Mouse (Mus musculus) gastrocnemius, postnatal 4 days (tissue): ENCODE results near the gene Tsnax. TPM values are rescaled to one million over a fixed set of nuclear protein-coding genes. Genes with fewer than 3 reads are reported as not detected.

Experiments used
- DNase-seq, 2 experiments: peaks; one replicate each; pipeline ENCODE4 v3.0.0; 2021 to 2022; ENCODE audit warnings: low spot score in 2 of 2, mixed read lengths in 2 of 2
- total RNA-seq, 2 experiments: library from RNA; stranded (reverse); gene quantifications; 2 replicates each; pipeline ENCODE4 v1.2.3; 2021

Tsnax gene
- total RNA-seq, 2 experiments from 2014 or later, result 78.6 to 87.9 TPM

GRCm38 (mm10) chr8:125040587-125041375, 28.0 kb downstream of the Tsnax start:
- no peak for DNase-seq

DNA sequence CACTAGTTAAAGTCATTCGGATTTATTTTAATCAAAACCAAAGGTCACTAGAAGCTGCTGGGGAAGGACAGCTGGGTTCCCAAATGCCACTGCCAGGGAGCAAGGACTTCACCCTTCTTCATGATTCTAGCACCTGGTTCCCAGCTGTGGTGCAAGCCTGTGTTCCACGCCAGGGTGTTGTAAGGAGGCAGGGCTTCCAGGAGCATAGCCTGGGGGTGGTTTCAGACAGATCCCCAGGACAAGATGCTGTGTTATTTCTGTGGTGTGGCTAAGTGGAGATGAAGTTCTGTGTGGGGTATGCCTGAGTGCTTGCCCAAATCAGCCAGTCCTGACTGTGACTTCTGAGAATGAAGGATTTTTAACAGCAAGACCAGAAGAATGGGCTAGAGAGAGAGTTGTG, 28.7 kb downstream of the Tsnax start:
- DNase-seq, result no peak

GRCm38 (mm10) chr8:125043394-125043793, 30.6 kb downstream of the Tsnax start:
- no peak for DNase-seq

DNA sequence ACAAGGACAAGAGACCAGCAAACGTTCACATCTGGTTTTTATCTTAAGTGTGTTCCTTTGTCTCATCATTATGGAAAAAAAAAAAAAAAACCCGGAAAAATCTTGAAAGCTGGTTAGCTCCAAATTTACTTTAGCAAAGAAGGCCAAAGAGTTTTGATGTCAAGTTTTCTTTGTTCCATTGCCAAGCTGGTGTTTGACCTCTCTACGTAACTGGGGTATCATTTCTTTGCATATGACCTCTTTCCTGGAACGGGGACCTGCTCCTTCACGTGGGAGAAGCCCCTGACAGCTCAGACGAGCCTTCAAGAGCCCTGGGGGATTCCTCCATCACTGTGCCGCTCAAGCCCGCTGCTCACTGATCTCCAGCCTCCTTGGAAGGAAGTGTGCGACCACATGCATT, 31.1 kb downstream of the Tsnax start:
- no peak for DNase-seq

- no peak for DNase-seq
Observed at GRCm38 (mm10) chr8:125045760-125046159, 33.0 kb downstream of the Tsnax start.

- DNase-seq, result no peak
Observed at GRCm38 (mm10) chr8:125049051-125049750, 36.4 kb downstream of the Tsnax start.

DNA sequence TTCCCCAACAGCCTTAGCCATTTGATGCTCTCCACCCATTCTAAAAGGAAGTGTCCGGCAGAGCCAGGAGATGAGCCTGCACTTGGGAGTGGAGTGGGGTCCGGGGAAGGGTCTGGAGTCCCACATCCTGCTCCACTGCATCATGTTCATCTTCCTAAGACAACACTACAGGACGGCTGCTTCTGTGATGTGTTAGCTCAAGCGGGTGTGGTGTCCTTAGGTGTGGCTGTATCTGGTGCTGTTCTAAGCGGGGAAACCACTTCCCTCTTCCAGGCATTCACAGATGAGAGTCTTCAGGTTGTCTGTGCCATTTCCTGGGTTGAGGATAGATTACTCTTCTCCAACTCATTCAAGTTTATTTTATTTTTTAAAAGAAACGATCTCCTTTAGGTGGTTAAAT, 37.0 kb downstream of the Tsnax start:
- no peak for DNase-seq

GRCm38 (mm10) chr8:125052026-125052425, 39.2 kb downstream of the Tsnax start:
- DNase-seq, result peak; percentile 63 to 85

- peak; percentile 47 to 67 for DNase-seq
Observed at GRCm38 (mm10) chr8:125053505-125054435, 41.0 kb downstream of the Tsnax start, which contains the start of gene Disc1. Disc1 (plus strand) TSS chr8:125054195.

- DNase-seq, result peak; percentile 48 to 50
Observed at GRCm38 (mm10) chr8:125054436-125054810, 41.6 kb downstream of the Tsnax start.

GRCm38 (mm10) chr8:125060904-125061303, 48.1 kb downstream of the Tsnax start:
- DNase-seq, result no peak

DNA sequence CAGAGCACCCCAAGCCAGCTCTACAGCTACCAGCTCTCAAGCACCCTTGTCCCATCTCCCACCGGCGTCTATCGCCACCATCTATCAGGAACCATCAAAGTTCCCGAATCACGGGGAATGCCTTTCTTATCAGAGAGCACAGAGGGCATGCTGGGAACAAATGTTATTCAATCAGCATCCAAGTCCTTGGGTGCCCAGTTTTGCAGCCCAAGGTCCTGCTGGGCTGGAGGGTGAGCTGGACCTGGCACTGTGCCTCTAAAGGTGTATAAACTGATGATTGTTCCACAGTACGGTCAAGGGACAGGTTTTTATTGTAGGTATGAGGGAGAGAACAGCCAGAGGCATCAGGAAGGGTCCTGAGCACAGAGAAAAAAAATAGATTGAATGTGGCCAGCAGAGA, 52.8 kb downstream of the Tsnax start:
- no peak for DNase-seq

GRCm38 (mm10) chr8:125066913-125067595, 54.3 kb downstream of the Tsnax start:
- DNase-seq, result peak in 1 of 2 experiments; percentile 66

GRCm38 (mm10) chr8:125067596-125067960, 54.8 kb downstream of the Tsnax start:
- DNase-seq, result peak in 1 of 2 experiments; percentile 30

GRCm38 (mm10) chr8:125068146-125068905, 55.5 kb downstream of the Tsnax start:
- DNase-seq, result no peak

DNA sequence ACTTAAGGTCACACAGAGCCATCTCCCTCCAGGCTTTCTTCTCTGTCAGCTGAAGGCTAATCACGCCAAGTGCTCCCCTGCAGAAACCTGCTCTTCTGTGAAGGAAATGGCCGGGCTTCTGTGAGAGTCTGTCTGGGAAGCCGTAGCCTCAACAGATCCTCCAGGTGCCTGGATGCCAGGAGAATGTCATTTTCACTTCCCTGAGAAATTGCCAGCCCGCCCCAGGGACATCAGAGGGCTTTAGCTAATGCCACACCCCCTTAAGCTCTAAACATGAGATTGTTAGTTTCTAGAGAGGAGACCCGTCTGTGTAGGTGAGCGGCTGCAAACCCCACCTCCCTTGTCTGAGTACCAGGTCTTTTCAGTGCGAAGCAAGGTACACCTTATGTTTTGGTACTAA, 56.5 kb downstream of the Tsnax start:
- DNase-seq, result no peak

DNA sequence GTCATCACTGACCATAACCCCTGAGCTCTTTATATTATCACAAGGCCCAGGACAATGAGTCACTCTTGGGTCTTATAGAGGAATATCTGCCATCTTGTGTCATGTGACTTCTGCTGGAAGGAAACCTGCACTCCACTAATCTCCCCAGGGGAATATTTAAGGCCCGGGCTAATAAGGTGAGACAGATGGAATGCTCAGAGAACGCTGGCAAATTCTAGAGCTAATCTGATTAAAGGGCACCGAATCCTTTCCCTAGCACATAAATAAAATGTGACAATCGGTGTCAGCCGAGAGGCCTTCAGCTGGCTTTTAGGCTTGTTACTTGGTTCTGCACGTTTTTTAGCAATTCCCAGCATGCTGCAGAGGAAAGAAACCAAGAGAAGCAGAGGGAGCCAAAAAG, 56.9 kb downstream of the Tsnax start:
- no peak for DNase-seq

DNA sequence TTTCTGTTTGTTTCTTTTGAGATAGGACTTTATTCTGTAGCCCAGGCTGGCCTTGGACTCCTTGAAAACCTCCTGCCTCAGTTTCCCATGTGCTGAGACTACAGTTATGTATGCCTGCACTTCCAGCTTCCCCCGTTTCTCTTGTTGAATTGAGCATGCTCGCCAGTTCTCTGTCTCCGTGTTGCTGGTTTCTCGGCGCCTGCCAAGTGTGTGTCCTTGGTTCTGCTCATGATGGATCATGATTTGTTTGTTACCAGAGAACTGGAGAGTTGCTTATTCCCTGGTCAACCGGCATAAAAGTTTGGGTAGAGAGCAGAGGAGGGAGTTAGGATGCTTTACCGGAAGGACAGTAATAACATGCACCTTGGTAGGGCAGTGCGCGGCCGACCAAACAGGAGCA, 61.3 kb downstream of the Tsnax start:
- DNase-seq, result no peak

GRCm38 (mm10) chr8:125074581-125074980, 61.8 kb downstream of the Tsnax start:
- no peak for DNase-seq

- DNase-seq, result no peak
Observed at GRCm38 (mm10) chr8:125075389-125075788, 62.6 kb downstream of the Tsnax start.
